Mouse (Mus musculus) CH12.LX (cell line): ENCODE data around the gene Cacna1s. TPM values are rescaled to one million over a fixed set of nuclear protein-coding genes. Genes with fewer than 3 reads are reported as not detected.

Source experiments
- DNase-seq: peaks from one replicate; pipeline ENCODE4 v3.0.0-alpha.2; 2013; ENCODE audit errors: extremely low read depth
- H3K27ac ChIP-seq: 2 replicates; pipeline ENCODE4 v1.5.1; 2012; ENCODE audit warnings: low read depth, mild to moderate bottlenecking, control low read depth, moderate library complexity; ENCODE audit not compliant: insufficient read depth
- H3K27me3 ChIP-seq: replicated peaks from 2 replicates; pipeline ENCODE3; 2012; ENCODE audit warnings: inconsistent platforms
- H3K36me3 ChIP-seq, 2 experiments: replicated peaks in 1 of 2; 2 replicates each; pipeline versions ENCODE3 to v1.6.1; 2012; ENCODE audit warnings: inconsistent platforms in 1 of 2, low read length in 1 of 2, mild to moderate bottlenecking in 1 of 2, mixed read lengths in 1 of 2, moderate library complexity in 1 of 2; ENCODE audit not compliant: control insufficient read depth in 1 of 2, insufficient read depth in 1 of 2
- H3K4me1 ChIP-seq, 2 experiments: 2 replicates each; pipeline ENCODE4 v1.6.1; 2012; ENCODE audit warnings: inconsistent platforms in 1 of 2, moderate library complexity in 1 of 2; ENCODE audit not compliant: insufficient read depth in 2 of 2, control insufficient read depth in 1 of 2
- H3K4me2 ChIP-seq: 2 replicates; pipeline ENCODE4 v1.6.1; 2012; ENCODE audit warnings: low read depth, mild to moderate bottlenecking, control low read depth; ENCODE audit not compliant: poor library complexity, insufficient read depth, severe bottlenecking
- H3K4me3 ChIP-seq, 3 experiments: fragments of 150-350 bp in 1 of 3; sonication (generic) in 1 of 3; replicated peaks in 1 of 3; 2 replicates each; pipeline versions ENCODE3 to v1.5.1; 2011 to 2012; ENCODE audit warnings: low read depth in 2 of 3, low read length in 2 of 3, mild to moderate bottlenecking in 2 of 3, moderate library complexity in 2 of 3, control low read depth in 1 of 3, improper control_type of control experiment in 1 of 3, inconsistent platforms in 1 of 3, mixed read lengths in 1 of 3; ENCODE audit not compliant: poor library complexity in 1 of 3
- H3K79me2 ChIP-seq: replicated peaks from 2 replicates; pipeline ENCODE4 v1.6.1; 2012; ENCODE audit warnings: mild to moderate bottlenecking, moderate library complexity; ENCODE audit not compliant: control insufficient read depth, poor library complexity, insufficient read depth, severe bottlenecking; ENCODE audit errors: extremely low read depth
- H3K9ac ChIP-seq: 2 replicates; pipeline ENCODE4 v1.6.1; 2012; ENCODE audit warnings: low read depth, mild to moderate bottlenecking, control low read depth, moderate library complexity; ENCODE audit not compliant: insufficient read depth
- H3K9me3 ChIP-seq: replicated peaks from 2 replicates; pipeline ENCODE3; 2012; ENCODE audit warnings: low read length, inconsistent platforms, mixed read lengths
- BHLHE40 ChIP-seq: IDR thresholded peaks from 2 replicates; pipeline ENCODE4 v1.6.1; 2011; ENCODE audit warnings: mild to moderate bottlenecking, low read depth, low read length, improper control_type of control experiment
- CHD1 ChIP-seq: IDR thresholded peaks from 2 replicates; pipeline ENCODE4 v1.6.1; 2012; ENCODE audit warnings: low read depth, low read length, improper control_type of control experiment, inconsistent platforms
- CTCF ChIP-seq, 2 experiments: IDR thresholded peaks in 1 of 2; conservative IDR thresholded peaks in 1 of 2; 2 replicates each; pipeline ENCODE4 v1.5.1; 2011 to 2012; ENCODE audit warnings: low read depth in 2 of 2, low read length in 2 of 2, improper control_type of control experiment in 1 of 2, inconsistent platforms in 1 of 2, mild to moderate bottlenecking in 1 of 2, moderate library complexity in 1 of 2
- E2F4 ChIP-seq: IDR thresholded peaks from 2 replicates; pipeline ENCODE4 v1.6.1; 2011; ENCODE audit warnings: low read depth, low read length, improper control_type of control experiment; ENCODE audit not compliant: insufficient replicate concordance
- ELF1 ChIP-seq: IDR thresholded peaks from 2 replicates; pipeline ENCODE4 v1.6.1; 2014; ENCODE audit warnings: low read depth, mild to moderate bottlenecking, inconsistent platforms, low read length, improper control_type of control experiment
- EP300 ChIP-seq: IDR thresholded peaks from 2 replicates; pipeline ENCODE4 v1.6.1; 2011; ENCODE audit warnings: low read length, improper control_type of control experiment
- ETS1 ChIP-seq: conservative IDR thresholded peaks from 2 replicates; pipeline ENCODE4 v1.6.1; 2012; ENCODE audit warnings: low read depth, mild to moderate bottlenecking, inconsistent platforms, low read length, improper control_type of control experiment, moderate library complexity
- HCFC1 ChIP-seq: IDR thresholded peaks from 2 replicates; pipeline ENCODE4 v1.6.1; 2012; ENCODE audit warnings: low read depth, mild to moderate bottlenecking, inconsistent platforms, low read length, improper control_type of control experiment
- IRF4 ChIP-seq: IDR thresholded peaks from 2 replicates; pipeline ENCODE4 v1.6.1; 2014; ENCODE audit warnings: low read depth, mild to moderate bottlenecking, inconsistent platforms, low read length, improper control_type of control experiment
- JUND ChIP-seq: conservative IDR thresholded peaks from 2 replicates; pipeline ENCODE4 v1.6.1; 2011; ENCODE audit warnings: low read depth, low read length, improper control_type of control experiment
- MEF2A ChIP-seq: IDR thresholded peaks from 2 replicates; pipeline ENCODE4 v1.6.1; 2014; ENCODE audit warnings: low read depth, mild to moderate bottlenecking, inconsistent platforms, low read length, improper control_type of control experiment, borderline replicate concordance
- MXI1 ChIP-seq: IDR thresholded peaks from 2 replicates; pipeline ENCODE4 v1.6.1; 2011; ENCODE audit warnings: mild to moderate bottlenecking, low read depth, low read length, improper control_type of control experiment
- MYC ChIP-seq: IDR thresholded peaks from 2 replicates; pipeline ENCODE4 v1.6.1; 2011; ENCODE audit warnings: low read depth, mild to moderate bottlenecking, improper control_type of control experiment, low read length
- NRF1 ChIP-seq: IDR thresholded peaks from 2 replicates; pipeline ENCODE4 v1.6.1; 2014; ENCODE audit warnings: low read depth, mild to moderate bottlenecking, inconsistent platforms, low read length, improper control_type of control experiment, moderate library complexity
- PAX5 ChIP-seq: IDR thresholded peaks from 2 replicates; pipeline ENCODE4 v1.6.1; 2012; ENCODE audit warnings: low read length, inconsistent platforms, mixed read lengths
- POLR2A ChIP-seq: IDR thresholded peaks from 2 replicates; pipeline ENCODE4 v1.6.1; 2011; ENCODE audit warnings: low read depth, mild to moderate bottlenecking, improper control_type of control experiment, low read length
- POLR2AphosphoS2 ChIP-seq: IDR thresholded peaks from 2 replicates; pipeline ENCODE4 v1.6.1; 2011; ENCODE audit warnings: low read depth, low read length, improper control_type of control experiment
- RAD21 ChIP-seq: IDR thresholded peaks from 2 replicates; pipeline ENCODE4 v1.6.1; 2011; ENCODE audit warnings: low read depth, mild to moderate bottlenecking, low read length, improper control_type of control experiment, moderate library complexity
- RCOR1 ChIP-seq: conservative IDR thresholded peaks from 2 replicates; pipeline ENCODE4 v1.6.1; 2012; ENCODE audit warnings: low read depth, mild to moderate bottlenecking, inconsistent platforms, low read length, improper control_type of control experiment
- SIN3A ChIP-seq: IDR thresholded peaks from 2 replicates; pipeline ENCODE4 v1.6.1; 2012; ENCODE audit warnings: low read length, improper control_type of control experiment, inconsistent platforms
- SMC3 ChIP-seq: IDR thresholded peaks from 2 replicates; pipeline ENCODE4 v1.6.1; 2011; ENCODE audit warnings: low read depth, low read length, improper control_type of control experiment
- TBP ChIP-seq: conservative IDR thresholded peaks from 2 replicates; pipeline ENCODE4 v1.6.1; 2011; ENCODE audit warnings: low read depth, low read length, improper control_type of control experiment
- TCF12 ChIP-seq: IDR thresholded peaks from 2 replicates; pipeline ENCODE4 v1.6.1; 2014; ENCODE audit warnings: low read depth, mild to moderate bottlenecking, inconsistent platforms, low read length, improper control_type of control experiment
- USF2 ChIP-seq: conservative IDR thresholded peaks from 2 replicates; pipeline ENCODE4 v1.6.1; 2011; ENCODE audit warnings: low read depth, low read length, improper control_type of control experiment
- ZKSCAN1 ChIP-seq: IDR thresholded peaks from 2 replicates; pipeline ENCODE4 v1.6.1; 2012; ENCODE audit warnings: low read depth, inconsistent platforms, low read length, improper control_type of control experiment, borderline replicate concordance
- ZMIZ1 ChIP-seq: IDR thresholded peaks from 2 replicates; pipeline ENCODE4 v1.6.1; 2012; ENCODE audit warnings: low read depth, mild to moderate bottlenecking, inconsistent platforms, low read length, improper control_type of control experiment
- ZNF384 ChIP-seq: IDR thresholded peaks from 2 replicates; pipeline ENCODE4 v1.6.1; 2012; ENCODE audit warnings: low read depth, low read length, improper control_type of control experiment, inconsistent platforms
- dilution Hi-C: fragments of 300-500 bp; cut with MboI; formaldehyde crosslinking; loops from 2 replicates; pipeline ENCODE4 v1.14.3; 2020; ENCODE audit warnings: low sequenced_read_pairs; ENCODE audit not compliant: extremely low pct_unique_long_range_greater_than_20kb, extremely low pct_ligation_motif_present
- in situ Hi-C: fragments of 300-500 bp; cut with MboI; formaldehyde crosslinking; loops from 3 replicates; pipeline ENCODE4 v1.14.3; 2019; ENCODE audit warnings: low sequenced_read_pairs, low pct_ligation_motif_present, low pct_unique_long_range_greater_than_20kb, mixed read lengths
- polyA plus RNA-seq: library from polyadenylated mRNA; unstranded; fragments of >175 nt; gene quantifications from 2 replicates; pipeline ENCODE4 v1.2.1, GENCODE M21; 2012; ENCODE audit warnings: low read depth; ENCODE audit not compliant: insufficient read length
- total RNA-seq, 2 experiments: library from RNA; depleted of rRNA; stranded (reverse); fragments of 300-350 nt in 1 of 2; fragments of >200 nt in 1 of 2; gene quantifications; 2 replicates each; pipeline ENCODE4 v1.2.3; 2012 to 2014

The Cacna1s gene
- total and polyA plus RNA-seq, 3 experiments: 33.9 to 90.0 (median 61.7) TPM

DNA sequence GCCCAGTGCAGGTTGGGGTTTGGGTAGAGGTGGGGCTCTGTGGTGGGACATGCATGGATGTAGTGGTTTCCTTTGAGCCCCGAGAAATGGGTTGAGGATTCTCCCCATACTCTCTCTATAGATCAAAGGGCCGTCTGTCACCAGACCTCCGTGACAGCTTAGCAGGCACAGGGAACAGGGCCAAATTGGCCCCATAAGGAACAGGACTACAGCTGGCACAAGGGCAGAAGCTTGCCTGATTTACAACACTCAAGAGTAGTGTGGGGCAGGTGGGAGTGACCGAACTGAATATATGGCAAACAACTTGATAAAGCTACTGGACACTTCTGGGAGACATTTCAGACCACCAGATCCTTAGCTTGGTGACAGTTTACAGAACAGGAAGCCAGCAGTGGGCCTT lies 52.2 kb downstream of the Cacna1s start:
- peaks cover 4% of the 10 kb centered on the region for H3K9me3 ChIP-seq
- dilution Hi-C loops (no loop called here), in situ Hi-C loops (no loop called here)
- H3K27ac ChIP-seq: no peak overlapping the region
- no peak overlapping the region for H3K9ac ChIP-seq
- H3K4me1 ChIP-seq: no peaks in the 10 kb centered on the region
- H3K36me3 ChIP-seq: no peaks in the 10 kb centered on the region
- H3K27me3 ChIP-seq: peaks cover 61% of the 10 kb centered on the region
- TF ChIP-seq RAD21: no peak
- no peak for TF ChIP-seq ZNF384
- no peak for TF ChIP-seq POLR2A
- TF ChIP-seq ETS1: no peak
- no peak for TF ChIP-seq JUND
- no peak for TF ChIP-seq CHD1
- TF ChIP-seq ZMIZ1: no peak
- no peak for TF ChIP-seq POLR2AphosphoS2
- TF ChIP-seq RCOR1: no peak
- TF ChIP-seq BHLHE40: no peak
- TF ChIP-seq EP300: no peak
- TF ChIP-seq E2F4: no peak
- TF ChIP-seq MEF2A: no peak
- no peak for TF ChIP-seq CTCF (conservative IDR thresholded peaks at IDR 0.05 in 1 of 2, IDR thresholded peaks at IDR 0.05 in 1 of 2; ENCODE audit: low read depth in 2 of 2, low read length in 2 of 2)
- TF ChIP-seq TBP: no peak
- TF ChIP-seq MYC: no peak
- no peak for TF ChIP-seq SIN3A
- TF ChIP-seq MXI1: no peak
- no peaks in the 10 kb centered on the region for H3K79me2 ChIP-seq
- H3K4me3 ChIP-seq: no peak overlapping the region
- no peak overlapping the region for H3K4me2 ChIP-seq
- DNase-seq: no peak

DNA sequence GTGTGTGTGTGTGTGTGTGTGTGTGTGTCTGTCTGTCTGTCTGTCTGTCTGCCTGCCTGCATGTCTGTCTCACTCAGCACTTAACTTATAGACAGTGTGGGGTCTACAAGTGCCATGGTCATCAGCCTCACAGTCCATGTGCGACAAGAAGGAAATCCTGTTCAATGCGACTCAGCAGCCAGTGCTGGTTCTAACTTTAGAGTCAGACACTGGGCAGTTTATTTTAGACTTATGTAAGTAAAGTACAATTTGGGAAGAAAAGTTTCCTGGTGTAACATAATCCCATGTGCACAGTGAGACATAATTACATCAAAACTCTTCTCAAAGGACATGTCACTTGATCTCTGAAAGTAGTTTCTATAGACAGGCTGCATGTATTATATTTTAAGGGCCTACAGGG lies 56.9 kb downstream of the Cacna1s start:
- in situ Hi-C loops (no loop called here), dilution Hi-C loops (no loop called here)
- no peaks in the 10 kb centered on the region for H3K79me2 ChIP-seq
- TF ChIP-seq NRF1: no peak
- no peak for TF ChIP-seq ZMIZ1
- no peak for TF ChIP-seq ZNF384
- TF ChIP-seq SIN3A: no peak
- TF ChIP-seq BHLHE40: no peak
- no peak for TF ChIP-seq MEF2A
- no peak for TF ChIP-seq IRF4
- no peak for TF ChIP-seq CHD1
- TF ChIP-seq RCOR1: no peak
- TF ChIP-seq SMC3: no peak
- TF ChIP-seq TCF12: no peak
- TF ChIP-seq HCFC1: no peak
- no peak for TF ChIP-seq USF2
- no peak for TF ChIP-seq POLR2AphosphoS2
- no peak for TF ChIP-seq ZKSCAN1
- no peak for TF ChIP-seq ELF1
- TF ChIP-seq PAX5: no peak
- no peak for TF ChIP-seq JUND
- no peak for TF ChIP-seq MYC
- H3K36me3 ChIP-seq: no peaks in the 10 kb centered on the region
- no peak overlapping the region for H3K4me3 ChIP-seq
- no peak overlapping the region for H3K9ac ChIP-seq
- no peaks in the 10 kb centered on the region for H3K4me1 ChIP-seq
- no peak overlapping the region for H3K27ac ChIP-seq
- no peak overlapping the region for H3K4me2 ChIP-seq
- H3K27me3 ChIP-seq: peaks cover 36% of the 10 kb centered on the region
- peaks cover 4% of the 10 kb centered on the region for H3K9me3 ChIP-seq
- DNase-seq: no peak
